Mouse (Mus musculus) Muller cell, postnatal 12 days (primary cell): ENCODE measurements at regions not wholly inside any gene's neighbourhood (a gene's known extent, or its start where the extent isn't known, plus 50 kb on each side); places are given as distances from the start of the nearest gene placed in this dataset.

Source experiments
- DNase-seq: peaks from one replicate; pipeline ENCODE4 v3.0.0-alpha.2; 2015; ENCODE audit errors: inconsistent ontology term

DNA sequence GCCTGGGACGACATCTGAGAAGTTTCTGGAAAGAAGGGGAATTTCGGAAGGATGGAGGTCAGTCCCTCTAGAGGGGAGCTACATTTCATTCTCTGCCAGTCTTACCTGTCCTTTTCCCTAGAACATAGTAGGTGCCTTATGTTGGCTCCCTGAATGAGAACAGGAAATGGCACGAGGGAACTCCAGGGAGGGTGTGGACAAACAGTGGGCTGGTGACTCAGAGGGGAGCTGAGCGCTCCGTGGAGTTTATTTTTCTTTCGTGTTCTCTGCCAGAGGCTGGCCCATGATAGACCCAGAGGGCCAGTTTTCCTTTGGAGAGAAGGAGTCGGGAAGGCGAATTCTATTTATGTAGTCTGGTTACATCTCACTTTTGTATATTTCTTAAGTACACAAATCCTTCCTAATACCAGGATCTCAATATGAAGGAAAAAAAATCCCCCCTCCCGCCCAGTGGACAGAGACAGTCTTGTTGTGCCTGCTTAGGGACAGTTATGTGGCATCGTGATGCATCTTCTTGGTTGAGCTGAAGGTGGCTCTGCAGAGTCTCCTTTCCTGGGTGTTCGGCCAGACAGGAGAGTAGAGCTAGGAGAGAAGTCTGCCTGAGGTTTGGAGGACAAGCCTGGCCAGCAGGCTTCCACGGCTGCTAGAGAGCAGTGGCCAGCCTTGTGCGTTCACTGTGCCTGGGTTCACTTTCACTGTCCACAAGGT lies 84.3 kb upstream of the Rbpj start:
- DNase-seq = no peak

DNA sequence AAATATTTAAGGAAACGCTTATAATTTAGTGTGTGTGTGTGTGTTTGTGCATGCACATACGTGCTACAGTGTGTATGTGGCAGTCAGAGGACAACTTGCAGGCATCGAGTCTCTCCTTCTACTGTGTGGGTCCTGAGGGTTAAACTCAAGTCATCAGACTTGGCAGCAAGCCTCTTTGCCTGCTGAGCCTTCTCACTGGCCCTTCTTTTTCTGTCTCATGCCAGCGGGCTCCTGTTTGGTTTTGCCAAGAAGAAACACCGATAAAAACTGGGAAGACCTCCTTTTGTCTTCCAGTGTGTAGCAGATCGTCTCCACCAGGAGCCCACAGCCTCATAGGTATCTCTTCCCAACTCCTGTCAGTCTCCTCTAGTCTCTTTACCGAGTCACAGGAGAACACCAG lies 81.9 kb upstream of the Rbpj start:
- DNase-seq = no peak

DNA sequence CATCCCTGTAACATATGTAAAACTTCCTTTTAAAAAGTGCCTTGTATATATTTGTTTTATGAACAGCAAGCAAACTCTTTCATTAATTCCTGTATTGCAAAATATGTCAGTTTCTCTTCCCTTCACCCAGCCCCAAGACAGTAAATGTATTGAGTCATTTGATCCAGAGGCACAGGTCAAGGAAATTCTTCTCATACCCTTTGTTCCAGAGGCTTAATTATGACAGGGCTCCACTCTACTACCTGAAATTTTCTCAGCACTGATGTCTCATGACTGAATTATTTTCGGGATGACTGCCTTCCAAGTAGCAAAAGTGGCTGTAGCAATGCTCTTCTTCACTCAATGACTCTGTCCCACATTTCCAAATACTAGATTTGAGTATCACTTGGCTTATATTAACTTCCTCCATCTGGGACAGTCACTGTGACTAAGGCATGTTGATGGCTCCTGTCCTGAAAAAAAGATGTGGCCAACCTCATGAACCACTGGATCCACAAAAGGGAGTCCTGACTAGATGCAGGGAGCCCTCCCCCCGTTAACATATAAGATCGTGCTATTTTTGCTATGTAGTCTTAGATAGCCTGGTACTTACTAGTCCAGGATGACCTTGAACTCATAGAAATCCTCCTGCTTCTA lies 80.3 kb upstream of the Rbpj start:
- DNase-seq = peak; percentile 19

DNA sequence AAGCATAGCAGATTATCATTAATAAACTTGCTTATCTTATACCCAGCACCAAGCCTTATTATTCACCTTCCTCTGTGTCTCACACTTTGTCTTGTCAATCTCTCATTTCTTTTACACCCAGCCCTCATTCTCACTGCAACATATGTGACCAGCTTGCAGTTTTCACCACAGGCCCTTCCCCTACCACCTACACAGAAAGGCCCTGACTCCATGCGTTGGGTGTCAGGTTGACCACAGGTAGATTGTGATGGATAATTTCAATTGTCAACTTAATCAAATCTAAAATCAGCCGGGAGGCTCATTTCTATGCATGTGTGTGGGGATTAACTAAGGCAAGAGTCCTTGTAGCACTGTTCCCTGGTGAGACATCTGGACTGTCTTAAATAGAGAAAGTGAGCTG lies 72.4 kb upstream of the Rbpj start:
- no peak for DNase-seq

DNA sequence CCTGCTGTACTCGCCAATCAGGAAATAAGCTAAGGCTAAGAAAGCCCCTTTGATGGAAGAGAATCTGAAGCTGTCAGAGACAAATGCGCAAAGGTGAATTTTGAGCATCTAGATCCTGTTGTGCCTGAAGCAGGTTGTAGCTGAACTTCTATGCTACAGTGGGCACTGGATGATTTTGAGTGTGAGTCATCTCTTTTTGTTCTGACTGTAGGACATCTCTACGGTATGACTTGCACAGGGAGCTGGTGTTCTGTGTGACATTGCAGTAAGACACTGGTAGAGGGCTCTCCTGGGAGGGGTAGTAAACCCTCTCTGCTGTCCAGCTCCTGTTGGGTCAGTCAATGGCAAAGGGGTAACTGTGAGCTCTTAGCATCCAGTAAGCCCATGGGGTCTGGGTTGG lies 71.4 kb upstream of the Rbpj start:
- no peak for DNase-seq

DNA sequence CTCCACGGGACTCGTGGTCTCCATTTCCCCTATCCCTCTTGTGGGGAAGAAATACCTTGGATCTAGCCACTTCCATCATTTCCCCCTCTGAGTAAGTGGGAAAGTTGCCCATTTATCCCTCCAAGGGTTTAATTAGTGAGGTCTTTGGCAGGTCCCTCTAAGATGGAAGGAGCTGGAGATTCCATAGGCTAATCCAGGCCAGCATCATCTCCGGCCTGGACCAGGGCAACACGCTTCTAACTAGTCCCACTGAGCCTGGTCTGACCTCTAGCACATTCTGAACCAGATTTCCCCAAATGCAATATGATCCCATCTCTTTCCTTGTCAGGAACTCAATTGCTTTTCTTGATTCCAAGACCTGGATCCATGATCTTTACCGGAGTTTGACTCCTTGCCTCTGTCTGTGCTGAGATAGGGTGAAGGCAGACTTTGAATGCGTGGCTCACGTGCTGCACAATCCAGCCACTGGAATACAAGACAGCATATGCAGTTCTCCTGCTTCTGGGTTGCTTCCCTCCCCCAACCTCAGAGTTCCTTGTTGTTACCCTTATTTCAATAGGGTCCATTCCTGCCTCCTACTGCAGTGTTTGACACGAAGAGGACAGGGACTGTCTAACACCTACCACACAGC lies 67.4 kb upstream of the Rbpj start:
- no peak for DNase-seq

- no peak for DNase-seq
Measured at GRCm38 (mm10) chr5:53401093-53401492, 64.9 kb upstream of the Rbpj start.

- DNase-seq = no peak
Measured at GRCm38 (mm10) chr5:53402022-53402421, 63.9 kb upstream of the Rbpj start.

- peak; percentile 26 for DNase-seq
Measured at GRCm38 (mm10) chr5:53402619-53403151, 63.3 kb upstream of the Rbpj start.

DNA sequence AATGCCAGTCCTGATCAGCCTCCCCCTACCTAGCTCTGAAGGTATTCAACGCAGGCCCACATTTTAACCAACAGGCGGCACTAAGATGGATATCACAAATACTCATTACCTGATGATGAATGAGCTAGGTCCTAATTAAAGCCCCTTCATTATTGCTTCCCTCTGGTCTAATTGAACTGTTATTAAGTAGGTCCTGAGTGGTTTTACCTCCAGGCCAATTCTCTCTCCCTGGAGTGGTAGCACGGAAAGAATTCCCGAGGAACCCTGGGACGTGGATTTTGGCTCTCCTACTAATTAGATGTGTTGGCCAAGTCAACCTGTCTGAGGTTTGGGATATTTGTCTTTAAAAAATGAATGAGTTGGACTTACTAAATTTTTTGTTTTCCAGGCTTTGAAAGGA lies 60.0 kb upstream of the Rbpj start:
- DNase-seq = no peak

DNA sequence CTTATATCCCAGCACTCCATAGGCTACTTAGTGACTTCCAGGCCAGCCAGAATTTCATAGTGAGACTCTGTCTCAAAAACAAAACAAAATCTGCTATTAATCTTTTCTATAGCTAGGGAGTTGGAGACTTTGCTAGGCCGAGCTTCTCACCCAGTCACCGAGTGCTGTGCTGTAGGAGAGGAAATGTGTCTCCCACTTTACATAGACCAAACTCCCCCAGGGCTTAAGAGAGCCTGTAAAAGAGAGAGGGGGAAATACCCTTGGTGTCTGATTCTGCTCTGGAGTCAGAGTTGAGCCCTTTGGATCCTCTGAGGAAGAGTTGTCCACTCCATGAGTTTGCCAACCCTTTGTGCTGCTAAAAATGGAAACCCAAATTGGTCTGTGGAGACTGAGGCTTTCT lies 58.3 kb upstream of the Rbpj start:
- no peak for DNase-seq

DNA sequence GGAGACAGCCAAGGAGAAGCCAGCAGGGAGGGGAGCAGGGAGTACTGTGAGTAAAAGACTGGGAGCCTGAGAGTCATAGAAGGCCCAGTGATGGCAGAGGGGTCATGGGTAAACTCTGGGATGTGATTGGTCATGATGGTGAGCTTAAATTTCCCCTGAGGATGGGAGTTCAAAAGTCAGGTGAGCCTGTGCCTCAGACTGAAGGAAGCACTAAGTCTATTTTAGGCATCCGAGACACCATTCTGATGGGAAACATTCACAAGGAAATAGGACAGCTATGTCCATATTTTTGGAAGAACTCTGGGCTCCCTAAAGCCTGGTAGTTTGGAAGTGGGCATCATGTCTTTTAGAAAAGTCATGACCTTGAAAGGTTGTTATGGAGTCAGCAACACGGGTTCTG lies 57.7 kb upstream of the Rbpj start:
- DNase-seq = no peak

DNA sequence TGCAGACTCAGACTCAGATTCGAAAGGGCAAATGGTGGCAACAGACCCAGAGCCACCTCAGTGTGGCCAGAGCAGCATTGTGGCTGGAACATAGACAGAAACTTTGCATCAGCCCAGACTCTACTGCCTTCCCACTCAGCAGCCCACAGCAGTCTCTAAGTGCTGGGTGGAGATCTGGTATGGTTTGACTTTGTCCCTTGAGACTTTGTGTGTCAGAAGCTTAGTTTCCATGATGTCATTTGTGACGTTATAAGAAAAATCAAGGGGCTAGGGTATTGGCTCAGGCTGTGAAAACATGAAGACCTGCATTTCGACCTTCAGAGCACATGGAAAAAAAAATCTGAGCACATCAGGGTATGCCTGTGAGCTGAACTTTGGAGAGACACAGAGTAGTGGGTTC lies 56.2 kb upstream of the Rbpj start:
- DNase-seq = no peak

DNA sequence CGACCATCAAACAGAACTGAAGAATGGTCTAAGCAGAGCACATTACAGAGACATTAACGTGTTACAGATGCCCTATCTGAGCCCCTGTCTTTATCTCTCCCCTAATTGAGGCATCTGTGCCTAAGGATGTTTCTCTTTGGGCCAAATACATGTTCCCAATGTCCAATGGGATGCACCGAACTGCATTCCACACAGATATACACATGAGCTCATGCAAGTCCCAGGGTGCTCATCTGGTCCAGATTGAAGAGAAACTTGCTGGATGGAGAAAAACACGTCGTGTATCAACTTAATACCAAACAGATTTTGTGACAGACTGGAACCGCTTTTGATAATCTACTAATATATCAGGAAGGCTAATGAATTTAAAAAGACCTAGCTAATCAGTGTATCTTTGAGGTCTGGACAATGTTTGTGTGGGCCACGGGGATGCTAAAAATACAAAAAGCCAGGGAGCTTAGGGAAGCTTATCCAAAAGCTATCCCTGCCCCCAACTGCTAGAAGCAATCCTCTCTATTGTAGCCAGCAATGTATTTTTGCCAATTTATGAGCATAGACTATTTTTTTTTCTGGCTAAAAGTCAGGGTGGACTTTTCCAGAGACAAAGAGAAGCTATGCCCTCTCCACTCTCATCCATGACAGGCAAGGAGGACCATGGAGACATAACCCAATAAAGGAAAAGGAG lies 53.4 kb upstream of the Rbpj start:
- no peak for DNase-seq

- DNase-seq = no peak
Measured at GRCm38 (mm10) chr5:53413677-53414076, 52.3 kb upstream of the Rbpj start.

DNA sequence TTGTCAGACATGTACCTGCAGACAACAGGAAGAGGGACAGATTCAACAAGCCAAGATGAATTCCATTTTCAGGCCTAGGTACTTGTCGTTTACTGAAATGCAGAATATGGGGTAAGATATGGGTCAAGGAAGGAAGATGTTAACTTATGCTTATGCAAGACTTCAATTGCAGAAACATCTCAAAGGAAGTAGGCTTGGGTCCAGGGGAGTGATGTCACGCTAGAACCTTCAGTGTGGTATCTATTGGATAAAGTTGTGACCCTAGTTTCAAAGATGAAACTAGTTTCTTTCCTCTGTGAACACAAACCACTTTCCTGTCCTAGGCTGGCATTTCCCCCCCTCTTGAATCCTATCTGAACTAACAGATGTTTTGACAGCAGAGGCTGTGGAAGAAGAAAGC lies 50.5 kb upstream of the Rbpj start:
- no peak for DNase-seq
